Mouse (Mus musculus) MEL (cell line): ENCODE results near the gene Satb1. TPM values are rescaled to one million over a fixed set of nuclear protein-coding genes. Genes with fewer than 3 reads are reported as not detected.

Experiments
- DNase-seq: peaks from one replicate; pipeline ENCODE4 v3.0.0; 2011; ENCODE audit warnings: low read depth, low spot score
- H3K27ac ChIP-seq: 2 replicates; pipeline ENCODE4 v1.5.1; 2012; ENCODE audit warnings: low read depth, mild to moderate bottlenecking, control low read depth, low read length, moderate library complexity; ENCODE audit not compliant: control insufficient read depth
- H3K27me3 ChIP-seq, 2 experiments: fragments of 150-350 bp in 1 of 2; sonication (generic) in 1 of 2; 2 replicates each; pipeline ENCODE4 v1.6.1; 2012; ENCODE audit warnings: low read length in 2 of 2, mild to moderate bottlenecking in 2 of 2, improper control_type of control experiment in 1 of 2, moderate library complexity in 1 of 2; ENCODE audit not compliant: insufficient read depth in 2 of 2, control insufficient read depth in 1 of 2
- H3K36me3 ChIP-seq, 2 experiments: 2 replicates each; pipeline ENCODE4 v1.6.1; 2012 to 2014; ENCODE audit warnings: low read length in 2 of 2, improper control_type of control experiment in 1 of 2, inconsistent platforms in 1 of 2, mild to moderate bottlenecking in 1 of 2; ENCODE audit not compliant: insufficient read depth in 2 of 2, control insufficient read depth in 1 of 2
- H3K4me1 ChIP-seq, 2 experiments: fragments of 150-350 bp in 1 of 2; sonication (generic) in 1 of 2; 2 replicates each; pipeline ENCODE4 v1.6.1; 2012; ENCODE audit warnings: low read length in 2 of 2, improper control_type of control experiment in 1 of 2, mild to moderate bottlenecking in 1 of 2; ENCODE audit not compliant: insufficient read depth in 2 of 2, control insufficient read depth in 1 of 2
- H3K4me3 ChIP-seq, 2 experiments: fragments of 150-350 bp in 1 of 2; sonication (generic) in 1 of 2; 2 replicates each; pipeline ENCODE4 v1.5.1; 2012; ENCODE audit warnings: low read depth in 2 of 2, low read length in 2 of 2, mild to moderate bottlenecking in 2 of 2, moderate library complexity in 2 of 2, control low read depth in 1 of 2, improper control_type of control experiment in 1 of 2; ENCODE audit not compliant: control insufficient read depth in 1 of 2, insufficient read depth in 1 of 2
- H3K79me2 ChIP-seq: 2 replicates; pipeline ENCODE4 v1.6.1; 2012; ENCODE audit warnings: mild to moderate bottlenecking, low read length, moderate library complexity; ENCODE audit not compliant: control insufficient read depth, poor library complexity, insufficient read depth
- H3K9ac ChIP-seq: 2 replicates; pipeline ENCODE4 v1.6.1; 2012; ENCODE audit warnings: low read depth, mild to moderate bottlenecking, control low read depth, low read length, moderate library complexity; ENCODE audit not compliant: control insufficient read depth, poor library complexity, severe bottlenecking
- H3K9me3 ChIP-seq: fragments of 150-350 bp; sonication (generic); replicated peaks from 2 replicates; pipeline ENCODE4 v1.6.1; 2012; ENCODE audit warnings: mild to moderate bottlenecking, low read length, improper control_type of control experiment, moderate library complexity; ENCODE audit not compliant: insufficient read depth
- BHLHE40 ChIP-seq: IDR thresholded peaks from 2 replicates; pipeline ENCODE4 v1.6.1; 2012; ENCODE audit warnings: low read depth, mild to moderate bottlenecking, inconsistent platforms, low read length, improper control_type of control experiment, borderline replicate concordance
- CHD1 ChIP-seq: IDR thresholded peaks from 2 replicates; pipeline ENCODE4 v1.6.1; 2012; ENCODE audit warnings: low read depth, mild to moderate bottlenecking, inconsistent platforms, low read length, improper control_type of control experiment
- CHD2 ChIP-seq: IDR thresholded peaks from 2 replicates; pipeline ENCODE4 v1.6.1; 2011; ENCODE audit warnings: low read length, improper control_type of control experiment
- E2F4 ChIP-seq: IDR thresholded peaks from 2 replicates; pipeline ENCODE4 v1.6.1; 2011; ENCODE audit warnings: low read depth, low read length, improper control_type of control experiment, borderline replicate concordance
- EP300 ChIP-seq, 2 experiments: IDR thresholded peaks; 2 replicates each; pipeline ENCODE4 v1.6.1; 2011; ENCODE audit warnings: improper control_type of control experiment in 2 of 2, low read length in 2 of 2, low read depth in 1 of 2, mild to moderate bottlenecking in 1 of 2
- GABPA ChIP-seq: IDR thresholded peaks from 2 replicates; pipeline ENCODE4 v1.6.1; 2012; ENCODE audit warnings: low read depth, mild to moderate bottlenecking, inconsistent platforms, low read length, improper control_type of control experiment, moderate library complexity
- GATA1 ChIP-seq: IDR thresholded peaks from 2 replicates; pipeline ENCODE4 v1.6.1; 2011; ENCODE audit warnings: low read depth, low read length, improper control_type of control experiment
- JUND ChIP-seq: IDR thresholded peaks from 2 replicates; pipeline ENCODE4 v1.6.1; 2011; ENCODE audit warnings: low read depth, mild to moderate bottlenecking, improper control_type of control experiment, low read length
- MAX ChIP-seq: IDR thresholded peaks from 2 replicates; pipeline ENCODE4 v1.6.1; 2011; ENCODE audit warnings: low read length, improper control_type of control experiment
- MAZ ChIP-seq: IDR thresholded peaks from 2 replicates; pipeline ENCODE4 v1.6.1; 2012; ENCODE audit warnings: low read depth, mild to moderate bottlenecking, inconsistent platforms, low read length, improper control_type of control experiment
- MEF2A ChIP-seq: IDR thresholded peaks from 2 replicates; pipeline ENCODE4 v1.6.1; 2014; ENCODE audit warnings: low read depth, mild to moderate bottlenecking, inconsistent platforms, low read length, improper control_type of control experiment; ENCODE audit not compliant: poor library complexity, insufficient replicate concordance, severe bottlenecking; ENCODE audit errors: extremely low read depth
- MYB ChIP-seq: IDR thresholded peaks from 2 replicates; pipeline ENCODE4 v1.6.1; 2011; ENCODE audit warnings: mild to moderate bottlenecking, low read depth, low read length, improper control_type of control experiment
- MYC ChIP-seq: IDR thresholded peaks from 2 replicates; pipeline ENCODE4 v1.6.1; 2011; ENCODE audit warnings: low read depth, mild to moderate bottlenecking, low read length, improper control_type of control experiment, moderate library complexity
- NRF1 ChIP-seq: IDR thresholded peaks from 2 replicates; pipeline ENCODE4 v1.6.1; 2014; ENCODE audit warnings: low read depth, mild to moderate bottlenecking, inconsistent platforms, low read length, improper control_type of control experiment, moderate library complexity; ENCODE audit not compliant: poor library complexity, insufficient read depth, severe bottlenecking
- POLR2A ChIP-seq, 2 experiments: IDR thresholded peaks; 2 replicates each; pipeline ENCODE4 v1.6.1; 2011 to 2012; ENCODE audit warnings: low read length in 2 of 2, mild to moderate bottlenecking in 2 of 2, control low read depth in 1 of 2, improper control_type of control experiment in 1 of 2, low read depth in 1 of 2, moderate library complexity in 1 of 2; ENCODE audit not compliant: control insufficient read depth in 1 of 2, insufficient read depth in 1 of 2, poor library complexity in 1 of 2
- POLR2AphosphoS2 ChIP-seq: IDR thresholded peaks from 2 replicates; pipeline ENCODE4 v1.6.1; 2011; ENCODE audit warnings: low read length, improper control_type of control experiment
- RAD21 ChIP-seq: IDR thresholded peaks from 2 replicates; pipeline ENCODE4 v1.6.1; 2011; ENCODE audit warnings: mild to moderate bottlenecking, low read depth, low read length, improper control_type of control experiment
- RCOR1 ChIP-seq: IDR thresholded peaks from 2 replicates; pipeline ENCODE4 v1.6.1; 2012; ENCODE audit warnings: low read depth, mild to moderate bottlenecking, inconsistent platforms, low read length, improper control_type of control experiment
- SIN3A ChIP-seq: IDR thresholded peaks from 2 replicates; pipeline ENCODE4 v1.6.1; 2012; ENCODE audit warnings: low read length, improper control_type of control experiment, inconsistent platforms
- TAL1 ChIP-seq: IDR thresholded peaks from 2 replicates; pipeline ENCODE4 v1.6.1; 2012; ENCODE audit warnings: mild to moderate bottlenecking, inconsistent platforms, low read length, moderate library complexity, mixed read lengths
- TBP ChIP-seq: IDR thresholded peaks from 2 replicates; pipeline ENCODE4 v1.8.0; 2011; ENCODE audit warnings: low read depth, low read length, improper control_type of control experiment
- UBTF ChIP-seq: IDR thresholded peaks from 2 replicates; pipeline ENCODE4 v1.6.1; 2012; ENCODE audit warnings: low read depth, mild to moderate bottlenecking, inconsistent platforms, low read length, improper control_type of control experiment, moderate library complexity, borderline replicate concordance; ENCODE audit not compliant: insufficient read depth
- USF1 ChIP-seq: IDR thresholded peaks from 2 replicates; pipeline ENCODE4 v1.6.1; 2014; ENCODE audit warnings: low read depth, mild to moderate bottlenecking, inconsistent platforms, low read length, improper control_type of control experiment, moderate library complexity
- ZC3H11A ChIP-seq: IDR thresholded peaks from 2 replicates; pipeline ENCODE4 v1.6.1; 2012; ENCODE audit warnings: low read depth, mild to moderate bottlenecking, inconsistent platforms, low read length, improper control_type of control experiment
- ZKSCAN1 ChIP-seq: IDR thresholded peaks from 2 replicates; pipeline ENCODE4 v1.6.1; 2012; ENCODE audit warnings: low read depth, mild to moderate bottlenecking, inconsistent platforms, low read length, improper control_type of control experiment, moderate library complexity
- ZMIZ1 ChIP-seq: IDR thresholded peaks from 2 replicates; pipeline ENCODE4 v1.6.1; 2012; ENCODE audit warnings: low read depth, mild to moderate bottlenecking, inconsistent platforms, low read length, improper control_type of control experiment, moderate library complexity
- polyA plus RNA-seq, 2 experiments: library from polyadenylated mRNA; stranded (reverse) in 1 of 2; unstranded in 1 of 2; fragments of >175 nt in 1 of 2; fragments of >200 nt in 1 of 2; gene quantifications; 2 replicates each; pipeline versions ENCODE4 v1.2.1 to v1.2.4; 2012; ENCODE audit warnings: low replicate concordance in 2 of 2, low read depth in 1 of 2; ENCODE audit not compliant: insufficient read length in 2 of 2, insufficient read depth in 1 of 2, missing spikeins in 1 of 2
- total RNA-seq: library from RNA; depleted of rRNA; stranded (reverse); fragments of 300-350 nt; gene quantifications from 2 replicates; pipeline ENCODE4 v1.2.3, GENCODE M21; 2012

The Satb1 gene
- total and polyA plus RNA-seq, 3 experiments = 0.08 TPM; not detected in 2

DNA sequence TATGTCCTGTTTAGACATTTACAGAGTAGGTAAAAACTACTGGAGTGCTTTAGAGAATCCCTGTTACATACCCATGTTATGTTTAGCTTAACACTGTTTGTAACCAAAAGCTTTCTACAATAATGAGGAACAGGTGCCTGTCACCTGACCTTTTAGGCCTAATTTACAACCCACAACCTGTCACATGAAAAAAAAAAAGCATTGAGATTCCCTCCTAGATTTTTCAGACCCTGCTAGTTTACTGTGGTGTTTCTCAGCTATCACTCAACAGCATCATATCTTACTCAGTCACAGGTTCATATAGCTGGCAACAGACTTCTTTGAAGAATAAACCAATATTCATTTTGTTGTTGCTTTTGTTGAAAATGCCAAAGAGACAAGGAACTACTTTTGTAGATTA is 3.7 kb downstream of the Satb1 start:
- Histone ChIP-seq H3K79me2 (no peaks in the 10 kb centered on the region), H3K36me3 (no peaks in the 10 kb centered on the region), H3K4me3 (no peak overlapping the region), H3K4me1 (no peaks in the 10 kb centered on the region), H3K9me3 (no peaks in the 10 kb centered on the region), H3K27me3 (no peaks in the 10 kb centered on the region; a peak in 2 of 4 replicates), H3K27ac (no peak overlapping the region), H3K9ac (no peak overlapping the region)
- TF ChIP-seq TBP = no peak
- TF ChIP-seq MAZ = no peak
- no peak for TF ChIP-seq MAX
- TF ChIP-seq GABPA = no peak
- TF ChIP-seq EP300 (IDR thresholded peaks at IDR 0.05; ENCODE audit: low read depth in 1 of 2, low read length in 2 of 2) = no peak
- no peak for TF ChIP-seq MEF2A
- TF ChIP-seq RAD21 = no peak
- TF ChIP-seq ZMIZ1 = no peak
- TF ChIP-seq SIN3A = no peak
- no peak for TF ChIP-seq ZC3H11A
- TF ChIP-seq TAL1 = no peak
- TF ChIP-seq CHD1 = no peak
- TF ChIP-seq MYC = no peak
- no peak for TF ChIP-seq E2F4
- TF ChIP-seq MYB = no peak
- TF ChIP-seq RCOR1 = no peak
- no peak for TF ChIP-seq USF1
- no peak for TF ChIP-seq UBTF
- no peak for DNase-seq

DNA sequence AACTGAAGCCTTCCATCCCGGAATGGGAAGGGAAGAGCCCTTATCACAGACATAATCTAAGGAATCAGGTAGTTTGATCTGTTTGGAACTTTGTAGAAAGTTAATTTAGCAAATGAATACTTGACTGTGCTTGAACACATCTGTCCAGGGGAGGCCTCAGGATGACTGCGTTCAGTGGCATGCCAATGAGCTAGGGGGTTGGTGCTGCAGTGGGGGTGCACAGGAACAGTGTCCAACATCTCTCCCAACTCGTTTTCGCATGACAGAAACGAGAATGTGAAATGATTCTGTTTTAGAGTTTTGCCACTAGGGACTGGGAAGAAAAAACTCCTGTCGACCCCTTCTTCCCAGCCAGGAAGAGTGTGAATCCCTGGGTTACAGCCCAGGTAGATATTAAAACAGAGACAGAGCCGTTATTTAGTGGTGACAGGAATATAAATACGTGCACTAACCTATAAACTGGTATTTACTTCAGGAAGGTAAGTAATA is 5.1 kb downstream of the Satb1 start:
- Histone ChIP-seq H3K36me3 (no peaks in the 10 kb centered on the region), H3K4me3 (no peak overlapping the region), H3K9me3 (no peaks in the 10 kb centered on the region), H3K27ac (no peak overlapping the region), H3K27me3 (peaks cover 0 to 3% of the 10 kb centered on the region in 2 experiments; a peak in 2 of 4 replicates), H3K79me2 (no peaks in the 10 kb centered on the region), H3K4me1 (no peaks in the 10 kb centered on the region), H3K9ac (no peak overlapping the region)
- TF ChIP-seq TAL1 = no peak
- no peak for TF ChIP-seq RCOR1
- no peak for TF ChIP-seq UBTF
- TF ChIP-seq CHD2 = no peak
- no peak for TF ChIP-seq NRF1
- TF ChIP-seq ZKSCAN1 = no peak
- no peak for TF ChIP-seq POLR2A (IDR thresholded peaks at IDR 0.05; ENCODE audit: control insufficient read depth in 1 of 2, insufficient read depth in 1 of 2, low read depth in 1 of 2, low read length in 2 of 2, poor library complexity in 1 of 2)
- no peak for TF ChIP-seq BHLHE40
- TF ChIP-seq POLR2AphosphoS2 = no peak
- TF ChIP-seq GATA1 = no peak
- no peak for TF ChIP-seq E2F4
- TF ChIP-seq RAD21 = no peak
- TF ChIP-seq JUND = no peak
- DNase-seq = no peak
